Mouse (Mus musculus) forebrain, embryonic 16.5 days (tissue): ENCODE measurements around the gene Ncbp2. TPM values are rescaled to one million over a fixed set of nuclear protein-coding genes. Genes with fewer than 3 reads are reported as not detected.
"Not testable (repeated sequence)": the region's sequence is repeated elsewhere in the genome, so short reads cannot be mapped to it uniquely, and the experiment has no call there.

Experiments
- ATAC-seq: fragments of 200-750 bp; cut with Nextera tagmentation; 2 replicates; pipeline ENCODE4 v1.8.0; 2017; ENCODE audit warnings: mild to moderate bottlenecking, moderate library complexity
- H3K27ac ChIP-seq: fragments of 300-500 bp; sonication (generic); 2 replicates; pipeline ENCODE4 v1.5.1; 2014; ENCODE audit warnings: low read length, control low read depth
- H3K27me3 ChIP-seq: fragments of 300-500 bp; sonication (generic); replicated peaks from 2 replicates; pipeline ENCODE4 v1.6.1; 2014; ENCODE audit warnings: low read length; ENCODE audit not compliant: control insufficient read depth, insufficient read depth
- H3K36me3 ChIP-seq: fragments of 300-500 bp; sonication (generic); 2 replicates; pipeline ENCODE4 v1.6.1; 2014; ENCODE audit not compliant: control insufficient read depth, insufficient read depth
- H3K4me1 ChIP-seq: fragments of 300-500 bp; sonication (generic); replicated peaks from 2 replicates; pipeline ENCODE4 v1.6.1; 2014; ENCODE audit warnings: low read length; ENCODE audit not compliant: control insufficient read depth, insufficient read depth
- H3K4me2 ChIP-seq: fragments of 300-500 bp; sonication (generic); 2 replicates; pipeline ENCODE4 v1.6.1; 2014; ENCODE audit warnings: mild to moderate bottlenecking, low read length, control low read depth
- H3K4me3 ChIP-seq: fragments of 300-500 bp; sonication (generic); replicated peaks from 2 replicates; pipeline ENCODE4 v1.5.1; 2014; ENCODE audit warnings: mild to moderate bottlenecking, low read length, control low read depth
- H3K9ac ChIP-seq: fragments of 300-500 bp; sonication (generic); replicated peaks from 2 replicates; pipeline ENCODE4 v1.6.1; 2014; ENCODE audit warnings: low read depth, low read length, control low read depth
- H3K9me3 ChIP-seq: fragments of 300-500 bp; sonication (generic); 2 replicates; pipeline ENCODE4 v1.6.1; 2016; ENCODE audit warnings: low read length; ENCODE audit not compliant: control insufficient read depth
- WGBS: fragments of 180-500 bp; shearing (Covaris S2); extraction: QIAGEN DNeasy Blood & Tissue Kit; methylation state at CpG from one replicate; pipeline ENCODE4 v1.1.7; 2014; 5-methylcytosine and 5-hydroxymethylcytosine counted together
- polyA plus RNA-seq: library from polyadenylated mRNA; unstranded; fragments of >200 nt; fragmentation: Nextera tagmentation; extraction: Ambion mirVana; gene quantifications from 2 replicates; pipeline ENCODE4 v1.2.1, GENCODE M21; 2015

Gene Ncbp2
- polyA plus RNA-seq, 1 experiment from 2014 or later, result 115 TPM

GRCm38 (mm10) chr16:31944698-31945255, 3.5 kb upstream of the Ncbp2 start:
- WGBS, result 86% methylated on average over 12 of the region's 12 CpGs

GRCm38 (mm10) chr16:31945372-31945771, 2.9 kb upstream of the Ncbp2 start:
- no peak for ATAC-seq
- Histone ChIP-seq H3K4me2 (no peak overlapping the region), H3K36me3 (no peaks in the 10 kb centered on the region), H3K27ac (no peak overlapping the region), H3K9ac (no peak overlapping the region; the same call in 1 of the 2 replicates), H3K4me1 (peaks cover 37% of the 10 kb centered on the region), H3K27me3 (no peaks in the 10 kb centered on the region), H3K4me3 (no peak overlapping the region), H3K9me3 (no peaks in the 10 kb centered on the region)
- WGBS, result 93% methylated on average over 6 of the region's 6 CpGs

More at GRCm38 (mm10) chr16:31944698-31945255, 3.5 kb upstream of the Ncbp2 start:
- Histone ChIP-seq H3K27ac (no peak overlapping the region), H3K9me3 (no peaks in the 10 kb centered on the region), H3K27me3 (no peaks in the 10 kb centered on the region), H3K9ac (no peak overlapping the region; the same call in 1 of the 2 replicates), H3K4me3 (no peak overlapping the region), H3K36me3 (no peaks in the 10 kb centered on the region), H3K4me2 (no peak overlapping the region), H3K4me1 (peaks cover 37% of the 10 kb centered on the region)
- ATAC-seq, result no peak

GRCm38 (mm10) chr16:31945986-31946385, 2.3 kb upstream of the Ncbp2 start:
- H3K27me3 ChIP-seq, H3K9ac ChIP-seq, ATAC-seq, H3K9me3 ChIP-seq, H3K4me2 ChIP-seq, H3K27ac ChIP-seq, H3K4me3 ChIP-seq, H3K36me3 ChIP-seq: not testable (repeated sequence)
- WGBS, result 88% methylated on average over 6 of the region's 6 CpGs
- H3K4me1 ChIP-seq, result peaks cover 37% of the 10 kb centered on the region

DNA sequence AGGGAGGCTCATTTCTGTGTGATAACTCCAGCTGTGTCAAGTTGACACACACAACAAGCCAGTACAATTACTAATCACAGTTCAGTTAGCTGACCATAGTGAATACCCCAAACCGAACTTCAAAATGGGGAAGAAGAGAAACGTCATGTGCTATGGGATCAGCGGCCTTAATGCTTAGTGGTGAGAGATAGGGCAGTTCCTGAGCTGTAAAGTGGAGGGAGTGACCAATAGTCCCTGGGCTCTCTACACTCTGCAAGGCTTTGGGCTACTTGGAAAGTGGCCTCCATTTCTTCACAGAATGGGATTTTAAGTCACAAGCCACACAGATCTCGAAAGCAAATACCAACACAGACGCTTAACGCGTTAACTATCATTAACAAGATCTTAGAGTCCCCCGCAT, 980 bp upstream of the Ncbp2 start:
- 36% methylated on average over 8 of the region's 8 CpGs for WGBS
- H3K36me3 ChIP-seq, result no peaks in the 10 kb centered on the region
- H3K9me3 ChIP-seq, result no peaks in the 10 kb centered on the region
- H3K4me2 ChIP-seq, result peak overlapping the region; percentile 85
- H3K27me3 ChIP-seq, result no peaks in the 10 kb centered on the region
- peak overlapping the region; percentile 80 for H3K27ac ChIP-seq
- peak overlapping the region; percentile 63 for H3K4me3 ChIP-seq
- H3K9ac ChIP-seq, result peak overlapping the region; percentile 76
- ATAC-seq, result no peak
- peaks cover 37% of the 10 kb centered on the region for H3K4me1 ChIP-seq

DNA sequence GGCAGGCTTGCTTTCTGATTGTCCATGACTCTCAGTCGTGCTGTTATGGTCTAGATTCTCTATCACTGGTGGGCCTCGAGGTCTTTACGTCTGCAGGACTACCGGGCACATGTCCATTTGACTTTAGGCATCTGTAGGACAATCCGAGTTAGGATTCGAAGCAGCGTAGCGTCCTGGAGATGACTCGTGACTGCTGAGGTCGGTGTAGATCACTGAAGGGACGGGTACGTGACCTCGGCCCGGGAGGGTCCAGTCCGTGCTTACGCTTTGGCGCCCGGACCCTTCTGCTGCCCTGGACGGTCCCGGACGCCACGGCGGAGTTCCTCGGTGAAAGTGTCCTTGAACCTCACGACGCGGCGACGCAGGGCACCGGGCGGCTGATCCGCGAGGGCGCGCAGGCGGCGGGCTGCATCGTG, 404 bp upstream of the Ncbp2 start:
- Histone ChIP-seq H3K27ac (peak overlapping the region; percentile 80), H3K4me1 (peaks cover 37% of the 10 kb centered on the region), H3K4me3 (peak overlapping the region; percentile 63), H3K9ac (peak overlapping the region; percentile 76), H3K27me3 (no peaks in the 10 kb centered on the region), H3K4me2 (peak overlapping the region; percentile 85), H3K36me3 (no peaks in the 10 kb centered on the region), H3K9me3 (no peaks in the 10 kb centered on the region)
- no peak for ATAC-seq
- WGBS, result under 1% methylated on average over 38 of the region's 38 CpGs

GRCm38 (mm10) chr16:31963224-31963623, 14.9 kb downstream of the Ncbp2 start:
- 73% methylated on average over 7 of the region's 7 CpGs for WGBS
- H3K4me1 ChIP-seq, result no peaks in the 10 kb centered on the region
- H3K27ac ChIP-seq, result peak overlapping the region; percentile 49; the same call in 1 of the 2 replicates
- H3K9me3 ChIP-seq, result no peaks in the 10 kb centered on the region
- no peak overlapping the region for H3K4me3 ChIP-seq
- peak; percentile 68; the same call in 1 of the 2 replicates for ATAC-seq
- no peak overlapping the region for H3K9ac ChIP-seq
- no peak overlapping the region for H3K4me2 ChIP-seq
- no peaks in the 10 kb centered on the region for H3K27me3 ChIP-seq
- H3K36me3 ChIP-seq, result peaks cover 22% of the 10 kb centered on the region

DNA sequence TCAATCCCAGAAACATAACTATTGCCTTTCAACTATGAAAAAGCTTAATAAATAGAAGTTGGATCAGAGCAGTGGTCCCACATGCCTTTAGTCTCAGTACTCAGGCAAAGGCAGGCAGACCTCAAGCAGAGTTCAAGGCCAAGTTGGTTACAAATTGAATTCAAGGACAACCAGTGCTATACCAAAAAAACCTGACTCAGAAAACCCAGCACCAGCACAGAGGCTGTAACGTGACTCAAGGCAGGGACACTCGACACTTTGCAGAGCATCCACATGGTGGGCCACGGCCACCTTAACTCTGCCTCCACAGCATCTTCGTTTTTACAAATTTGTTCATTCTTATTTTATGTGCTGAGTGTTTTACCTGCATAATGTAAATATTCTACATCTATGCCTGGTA, 26.9 kb downstream of the Ncbp2 start:
- H3K4me3 ChIP-seq, result no peak overlapping the region
- H3K9ac ChIP-seq, result no peak overlapping the region
- no peak overlapping the region for H3K27ac ChIP-seq
- no peak for ATAC-seq
- H3K9me3 ChIP-seq, result no peaks in the 10 kb centered on the region
- WGBS, result 95% methylated on average over 4 of the region's 4 CpGs
- no peaks in the 10 kb centered on the region for H3K4me1 ChIP-seq
- H3K4me2 ChIP-seq, result no peak overlapping the region
- no peaks in the 10 kb centered on the region for H3K27me3 ChIP-seq
- H3K36me3 ChIP-seq, result peaks cover 19% of the 10 kb centered on the region

GRCm38 (mm10) chr16:31979501-31979900, 31.2 kb downstream of the Ncbp2 start:
- no peaks in the 10 kb centered on the region for H3K9me3 ChIP-seq
- no peaks in the 10 kb centered on the region for H3K4me1 ChIP-seq
- no peak overlapping the region for H3K4me2 ChIP-seq
- H3K36me3 ChIP-seq, result peaks cover 11% of the 10 kb centered on the region
- no peak overlapping the region for H3K4me3 ChIP-seq
- ATAC-seq, result no peak
- H3K9ac ChIP-seq, result no peak overlapping the region
- no peak overlapping the region for H3K27ac ChIP-seq
- 88% methylated on average over 3 of the region's 3 CpGs for WGBS
- no peaks in the 10 kb centered on the region for H3K27me3 ChIP-seq

DNA sequence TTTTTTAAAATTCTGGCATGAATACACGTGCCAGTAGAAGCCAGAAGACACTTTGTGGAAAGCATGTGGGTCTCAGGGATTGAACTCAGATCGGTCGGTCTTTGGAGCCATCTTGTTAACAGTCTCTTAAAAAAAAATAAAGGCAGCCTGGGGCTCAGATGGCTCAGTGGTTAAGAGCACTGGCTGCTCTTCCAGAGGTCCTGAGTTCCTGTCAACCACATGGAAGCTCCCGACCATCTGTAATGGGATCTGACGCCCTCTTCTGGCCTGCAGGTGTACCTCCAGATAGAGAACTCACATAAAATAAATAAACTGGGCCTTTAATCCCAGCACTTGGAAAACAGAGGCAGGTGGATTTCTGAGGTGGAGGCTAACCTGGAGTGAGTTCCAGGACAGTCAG, 32.6 kb downstream of the Ncbp2 start:
- no peak for ATAC-seq

GRCm38 (mm10) chr16:31992039-31992438, 43.7 kb downstream of the Ncbp2 start:
- Histone ChIP-seq H3K4me2 (no peak overlapping the region), H3K27me3 (no peaks in the 10 kb centered on the region), H3K27ac (no peak overlapping the region), H3K4me1 (no peaks in the 10 kb centered on the region), H3K9ac (no peak overlapping the region), H3K9me3 (no peaks in the 10 kb centered on the region), H3K36me3 (peaks cover 11% of the 10 kb centered on the region), H3K4me3 (no peak overlapping the region)
- ATAC-seq, result no peak
- 52% methylated on average over 1 of the region's 1 CpGs for WGBS

More for the DNA sequence above, 32.6 kb downstream of the Ncbp2 start:
- H3K27ac ChIP-seq, result no peak overlapping the region
- H3K4me3 ChIP-seq, result no peak overlapping the region
- H3K9me3 ChIP-seq, result no peaks in the 10 kb centered on the region
- WGBS, result 75% methylated on average over 5 of the region's 5 CpGs
- H3K4me2 ChIP-seq, result no peak overlapping the region
- no peaks in the 10 kb centered on the region for H3K27me3 ChIP-seq
- no peaks in the 10 kb centered on the region for H3K4me1 ChIP-seq
- H3K36me3 ChIP-seq, result peaks cover 7% of the 10 kb centered on the region
- H3K9ac ChIP-seq, result no peak overlapping the region
